Mouse (Mus musculus) liver, postnatal 0 days (tissue): ENCODE measurements at regions not wholly inside any gene's neighbourhood (a gene's known extent, or its start where the extent isn't known, plus 50 kb on each side); places are given as distances from the start of the nearest gene placed in this dataset.

Source experiments
- ATAC-seq: fragments of 200-750 bp; cut with Nextera tagmentation; 2 replicates; pipeline ENCODE4 v1.8.0; 2017; ENCODE audit warnings: mild to moderate bottlenecking, moderate library complexity
- DNase-seq: peaks from one replicate; pipeline ENCODE4 v3.0.0-alpha.2; 2016
- H3K27ac ChIP-seq: fragments of 300-500 bp; sonication (generic); 2 replicates; pipeline ENCODE4 v1.5.1; 2014; ENCODE audit warnings: antibody characterized with exemption, moderate library complexity, mild to moderate bottlenecking, low read depth
- H3K27me3 ChIP-seq: fragments of 300-500 bp; sonication (generic); 2 replicates; pipeline ENCODE4 v1.6.1; 2014; ENCODE audit warnings: low read length, control low read depth, mixed read lengths; ENCODE audit not compliant: insufficient read depth
- H3K36me3 ChIP-seq: fragments of 300-500 bp; sonication (generic); replicated peaks from 2 replicates; pipeline ENCODE4 v1.6.1; 2014; ENCODE audit warnings: mild to moderate bottlenecking, control low read depth, low read length, moderate library complexity, mixed read lengths; ENCODE audit not compliant: insufficient read depth
- H3K4me1 ChIP-seq: fragments of 300-500 bp; sonication (generic); 2 replicates; pipeline ENCODE4 v1.6.1; 2014; ENCODE audit warnings: antibody characterized with exemption, mild to moderate bottlenecking, control low read depth; ENCODE audit not compliant: insufficient read depth
- H3K4me2 ChIP-seq: fragments of 300-500 bp; sonication (generic); 2 replicates; pipeline ENCODE4 v1.6.1; 2014; ENCODE audit warnings: low read depth, mild to moderate bottlenecking, low read length, moderate library complexity, mixed read lengths
- H3K4me3 ChIP-seq: fragments of 300-500 bp; sonication (generic); 2 replicates; pipeline ENCODE4 v1.5.1; 2014; ENCODE audit warnings: low read depth, low read length
- H3K9ac ChIP-seq: fragments of 300-500 bp; sonication (generic); replicated peaks from 2 replicates; pipeline ENCODE4 v1.6.1; 2014; ENCODE audit warnings: mild to moderate bottlenecking, moderate library complexity
- H3K9me3 ChIP-seq: fragments of 300-500 bp; sonication (generic); 2 replicates; pipeline ENCODE4 v1.6.1; 2016; ENCODE audit warnings: mild to moderate bottlenecking, control low read depth, low read length, mixed read lengths
- CTCF ChIP-seq: sonication (generic); IDR thresholded peaks from 2 replicates; pipeline ENCODE4 v1.5.1; 2016; ENCODE audit warnings: antibody characterized with exemption, low read depth
- EP300 ChIP-seq: IDR thresholded peaks from 2 replicates; pipeline ENCODE4 v1.6.1; 2016; ENCODE audit warnings: antibody characterized with exemption, low read depth, mild to moderate bottlenecking
- WGBS: fragments of 180-500 bp; shearing (Covaris S2); extraction: QIAGEN DNeasy Blood & Tissue Kit; methylation state at CpG from one replicate; pipeline ENCODE4 v1.1.7; 2014; ENCODE audit not compliant: insufficient replicate concordance; 5-methylcytosine and 5-hydroxymethylcytosine counted together

DNA sequence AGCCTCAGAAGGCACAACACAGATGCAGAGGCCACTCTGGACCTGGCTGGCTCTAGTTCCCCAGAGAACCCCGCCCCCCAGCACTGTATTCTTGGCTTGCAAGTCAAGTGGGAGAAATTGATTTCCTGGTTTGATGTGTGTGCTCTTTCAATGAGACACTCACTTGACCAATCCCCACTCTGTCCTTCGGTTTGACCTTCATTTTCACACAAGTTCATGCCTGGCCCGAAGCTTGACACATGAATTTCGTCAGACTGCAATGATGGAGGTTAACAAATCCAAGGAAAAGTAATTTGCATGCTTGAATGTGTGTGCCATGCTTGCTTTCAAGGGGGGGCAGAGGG, 333.4 kb upstream of the Mki67 start:
- no peaks in the 10 kb centered on the region for H3K36me3 ChIP-seq
- H3K27ac ChIP-seq: no peak overlapping the region
- TF ChIP-seq EP300: no peak
- TF ChIP-seq CTCF: no peak
- no peak overlapping the region for H3K4me3 ChIP-seq
- H3K9me3 ChIP-seq: no peaks in the 10 kb centered on the region
- H3K4me1 ChIP-seq: no peaks in the 10 kb centered on the region
- no peak for DNase-seq
- WGBS: 57% methylated on average over 4 of the region's 4 CpGs
- ATAC-seq: no peak
- no peak overlapping the region for H3K4me2 ChIP-seq
- 0 out of 2 replicates have a peak, but pooled peaks cover 3% of the 10 kb centered on the region for H3K27me3 ChIP-seq
- no peak overlapping the region for H3K9ac ChIP-seq

DNA sequence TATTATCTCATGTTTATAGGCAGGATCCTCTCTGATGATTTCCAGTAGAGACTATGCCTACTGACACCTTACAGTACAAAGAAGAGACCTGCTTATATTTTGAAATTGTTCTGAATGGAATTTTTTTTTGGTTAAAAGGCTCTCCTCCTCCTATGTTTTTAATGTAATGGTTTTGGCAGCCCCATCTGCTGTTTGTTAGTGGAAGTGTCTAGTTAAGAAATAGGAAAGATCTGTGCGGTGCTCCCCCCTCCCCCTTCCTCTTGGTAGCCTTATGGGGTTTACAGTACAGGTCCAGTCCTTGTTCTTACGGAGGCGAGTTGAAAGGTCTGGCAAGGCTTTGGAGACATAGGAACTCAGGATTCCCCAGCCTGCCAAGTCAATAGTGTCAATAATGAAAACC, 334.0 kb upstream of the Mki67 start:
- Histone ChIP-seq H3K9me3 (no peaks in the 10 kb centered on the region), H3K4me1 (no peaks in the 10 kb centered on the region), H3K4me3 (no peak overlapping the region), H3K27me3 (0 out of 2 replicates have a peak, but pooled peaks cover 3% of the 10 kb centered on the region), H3K9ac (no peak overlapping the region), H3K36me3 (no peaks in the 10 kb centered on the region), H3K4me2 (no peak overlapping the region), H3K27ac (no peak overlapping the region)
- ATAC-seq (no peak), DNase-seq (no peak)
- 50% methylated on average over 3 of the region's 3 CpGs for WGBS
- TF ChIP-seq CTCF: peak; percentile 10; the same call in 1 of the 2 replicates
- no peak for TF ChIP-seq EP300

DNA sequence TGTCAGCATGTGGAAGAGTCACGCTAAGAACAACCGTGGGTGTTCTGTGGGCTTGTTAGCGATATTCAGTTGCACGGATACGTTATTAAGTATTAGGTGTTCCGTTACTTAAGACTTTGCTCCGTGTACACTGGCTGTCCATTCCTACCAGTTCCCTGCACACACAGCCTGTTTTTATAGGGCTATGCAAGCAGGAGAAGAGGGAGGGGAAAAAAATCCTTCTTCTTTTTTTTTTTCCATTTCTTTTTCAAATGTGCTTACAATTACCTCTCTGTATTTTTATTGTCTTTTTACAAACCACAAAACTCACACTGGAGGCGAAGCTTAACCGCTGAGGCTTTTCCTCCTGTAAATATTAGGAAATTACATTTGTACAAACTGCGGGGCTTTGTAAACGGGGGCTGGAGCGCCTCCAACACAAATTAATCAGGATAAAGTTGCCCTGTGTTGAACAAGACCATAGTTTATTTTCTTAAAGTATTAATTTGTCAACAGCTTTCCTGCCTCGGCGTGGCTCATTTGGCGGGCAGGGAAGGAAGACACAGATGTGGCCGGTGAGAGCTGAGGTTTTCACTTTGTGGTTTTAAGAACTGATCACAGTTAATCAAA, 340.8 kb upstream of the Mki67 start:
- ATAC-seq (no peak), DNase-seq (no peak)
- Histone ChIP-seq H3K4me2 (no peak overlapping the region), H3K27me3 (0 out of 2 replicates have a peak, but pooled peaks cover 8% of the 10 kb centered on the region), H3K4me3 (no peak overlapping the region), H3K36me3 (no peaks in the 10 kb centered on the region), H3K4me1 (peaks cover 5% of the 10 kb centered on the region; the same call in 1 of the 2 replicates), H3K27ac (no peak overlapping the region), H3K9ac (no peak overlapping the region), H3K9me3 (no peaks in the 10 kb centered on the region)
- TF ChIP-seq EP300 (no peak), CTCF (no peak)
- WGBS: 51% methylated on average over 16 of the region's 16 CpGs

DNA sequence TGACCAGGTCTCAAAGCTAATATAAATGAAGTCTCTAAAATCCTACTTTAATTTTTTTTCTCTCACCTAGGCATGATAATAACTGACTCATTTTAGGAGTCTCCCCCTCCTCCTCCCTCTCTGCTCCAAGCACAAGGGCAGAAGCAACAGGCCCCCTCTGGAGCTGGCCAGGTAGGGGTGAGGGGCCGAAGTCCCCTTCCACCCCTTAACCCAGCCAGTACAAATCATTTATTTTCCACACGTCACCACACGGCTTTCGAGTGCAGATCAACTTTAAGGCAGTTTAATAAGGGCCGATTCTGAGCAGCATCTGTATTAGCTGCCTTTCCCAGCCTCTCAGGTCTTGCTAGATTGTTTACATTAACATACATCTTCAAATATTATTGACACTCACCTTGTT, 342.2 kb upstream of the Mki67 start:
- no peak for ATAC-seq

DNA sequence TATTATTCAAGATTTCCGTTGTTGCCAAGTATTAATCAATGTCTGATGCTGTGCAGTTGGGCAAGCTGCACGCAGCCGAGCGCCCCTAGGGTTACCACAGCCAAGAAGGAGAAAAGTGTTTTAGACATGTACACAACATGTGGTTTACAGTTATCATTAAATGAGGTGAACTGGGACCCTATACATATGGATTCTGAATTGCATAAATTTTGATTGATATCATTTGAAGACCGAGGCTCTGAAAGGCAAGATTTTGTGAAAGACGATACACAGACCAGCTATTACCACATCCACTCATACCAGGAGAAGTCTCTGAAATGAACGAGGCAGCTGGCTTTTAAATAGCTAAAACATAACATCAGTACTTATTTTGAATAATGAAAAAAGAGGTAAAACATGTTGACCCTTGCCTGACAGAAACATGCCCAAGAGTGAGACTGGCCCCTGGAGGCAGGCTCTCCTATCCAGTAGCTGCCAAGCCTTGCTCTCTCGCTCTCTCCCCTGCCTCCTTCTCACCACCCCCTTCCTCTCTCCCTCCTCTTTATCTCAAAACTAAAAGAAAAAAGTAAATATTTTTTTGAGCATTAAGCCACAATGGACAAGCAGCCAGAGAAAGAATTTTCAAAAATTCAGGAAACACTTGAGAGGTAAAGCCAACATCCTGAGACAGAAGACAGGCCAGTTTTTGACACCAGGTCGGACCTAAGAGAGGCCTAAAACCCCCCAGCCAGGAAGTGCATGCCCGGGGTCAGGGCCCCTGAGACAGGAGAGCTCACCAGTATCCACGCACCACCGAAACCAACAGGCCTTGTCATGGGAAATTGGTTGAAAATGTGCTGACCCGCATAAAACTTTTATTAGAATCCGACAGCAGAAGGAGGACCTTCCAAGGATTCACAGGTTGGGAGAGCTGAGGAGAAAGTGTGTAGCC, 342.9 kb upstream of the Mki67 start:
- TF ChIP-seq CTCF: no peak
- TF ChIP-seq EP300: no peak
- H3K9me3 ChIP-seq: no peaks in the 10 kb centered on the region
- no peak overlapping the region for H3K4me3 ChIP-seq
- no peak overlapping the region for H3K4me2 ChIP-seq
- H3K27me3 ChIP-seq: 0 out of 2 replicates have a peak, but pooled peaks cover 8% of the 10 kb centered on the region
- H3K36me3 ChIP-seq: no peaks in the 10 kb centered on the region
- peaks cover 5% of the 10 kb centered on the region; the same call in 1 of the 2 replicates for H3K4me1 ChIP-seq
- WGBS: 66% methylated on average over 14 of the region's 14 CpGs
- DNase-seq (no peak), ATAC-seq (no peak)
- no peak overlapping the region for H3K9ac ChIP-seq
- no peak overlapping the region for H3K27ac ChIP-seq

More for the DNA sequence above, 342.2 kb upstream of the Mki67 start:
- H3K4me2 ChIP-seq: no peak overlapping the region
- no peak overlapping the region for H3K9ac ChIP-seq
- WGBS: 72% methylated on average over 5 of the region's 5 CpGs
- no peaks in the 10 kb centered on the region for H3K9me3 ChIP-seq
- H3K27me3 ChIP-seq: 0 out of 2 replicates have a peak, but pooled peaks cover 8% of the 10 kb centered on the region
- no peak overlapping the region for H3K4me3 ChIP-seq
- TF ChIP-seq EP300 (no peak), CTCF (no peak)
- H3K36me3 ChIP-seq: no peaks in the 10 kb centered on the region
- no peak for DNase-seq
- H3K4me1 ChIP-seq: peaks cover 5% of the 10 kb centered on the region; the same call in 1 of the 2 replicates
- no peak overlapping the region for H3K27ac ChIP-seq

DNA sequence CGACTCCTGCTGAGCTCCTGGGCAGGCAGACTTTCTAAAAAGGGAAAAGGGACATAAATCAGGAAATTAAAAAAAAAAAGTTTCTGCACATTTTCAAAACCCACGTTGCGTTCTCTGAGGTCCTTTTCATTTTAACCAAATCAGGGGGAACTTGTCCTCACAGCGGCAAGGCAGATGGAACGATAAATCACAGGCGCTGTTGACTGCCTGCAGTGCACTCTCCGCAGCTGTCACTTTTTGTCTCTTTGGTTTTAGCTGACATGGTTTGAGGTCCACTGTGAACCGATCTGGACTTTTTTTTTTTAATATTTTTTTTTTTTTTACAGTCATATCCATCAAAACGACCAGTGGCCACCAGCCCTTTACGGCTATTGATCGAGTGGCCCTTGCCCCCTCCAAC, 343.7 kb upstream of the Mki67 start:
- Histone ChIP-seq H3K27ac (no peak overlapping the region), H3K4me2 (no peak overlapping the region), H3K9ac (no peak overlapping the region), H3K9me3 (no peaks in the 10 kb centered on the region), H3K36me3 (no peaks in the 10 kb centered on the region), H3K4me1 (peaks cover 5% of the 10 kb centered on the region; the same call in 1 of the 2 replicates), H3K4me3 (no peak overlapping the region), H3K27me3 (0 out of 2 replicates have a peak, but pooled peaks cover 8% of the 10 kb centered on the region)
- WGBS: 39% methylated on average over 11 of the region's 11 CpGs
- TF ChIP-seq EP300 (no peak), CTCF (no peak)
- ATAC-seq (no peak), DNase-seq (no peak)
